Mouse (Mus musculus) natural killer cell, adult 2 months (primary cell): ENCODE measurements around the gene Apoa2.

Experiments used
- DNase-seq, 2 experiments: peaks; one replicate each; pipeline ENCODE4 v3.0.0; 2022; ENCODE audit warnings: low spot score in 2 of 2

Gene Apoa2

GRCm38 (mm10) chr1:171205704-171206493, 19.0 kb upstream of the Apoa2 start:
- DNase-seq = no peak

- no peak for DNase-seq
These were observed 15.4 kb upstream of the Apoa2 start for GRCm38 (mm10) chr1:171209409-171209808.

GRCm38 (mm10) chr1:171212854-171213253, 12.0 kb upstream of the Apoa2 start:
- DNase-seq = no peak

- DNase-seq = no peak
These were observed 10.9 kb upstream of the Apoa2 start, which contains the start of gene Nr1i3 for GRCm38 (mm10) chr1:171213801-171214496. Gene Nr1i3, plus strand, starts transcription at chr1:171213970.

DNA sequence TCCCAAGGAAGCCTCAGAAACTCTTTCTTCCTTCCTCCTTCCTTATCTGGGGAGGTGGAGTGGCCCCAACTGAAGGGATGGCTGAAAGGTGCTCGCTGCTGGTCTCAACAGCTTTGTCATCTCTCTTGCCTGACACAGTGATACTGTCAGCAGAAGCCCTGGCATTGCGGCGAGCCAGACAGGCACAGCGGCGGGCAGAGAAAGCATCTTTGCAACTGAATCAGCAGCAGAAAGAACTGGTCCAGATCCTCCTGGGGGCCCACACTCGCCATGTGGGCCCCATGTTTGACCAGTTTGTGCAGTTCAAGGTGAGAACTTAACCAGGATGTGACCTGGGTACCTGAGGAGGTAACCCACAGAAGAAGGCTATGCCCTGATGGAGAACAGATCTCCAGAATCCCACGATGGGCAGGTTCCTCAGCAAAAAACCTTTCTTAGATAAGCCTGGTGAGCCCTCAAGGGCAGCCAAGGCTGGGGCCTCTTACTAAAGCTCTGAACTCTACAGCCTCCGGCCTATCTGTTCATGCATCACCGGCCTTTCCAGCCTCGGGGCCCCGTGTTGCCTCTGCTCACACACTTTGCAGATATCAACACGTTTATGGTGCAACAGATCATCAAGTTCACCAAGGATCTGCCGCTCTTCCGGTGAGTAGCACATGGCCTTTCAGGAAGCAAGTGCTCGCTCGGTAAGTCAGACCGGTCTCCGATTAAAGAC, 8.5 kb upstream of the Apoa2 start:
- DNase-seq = no peak

DNA sequence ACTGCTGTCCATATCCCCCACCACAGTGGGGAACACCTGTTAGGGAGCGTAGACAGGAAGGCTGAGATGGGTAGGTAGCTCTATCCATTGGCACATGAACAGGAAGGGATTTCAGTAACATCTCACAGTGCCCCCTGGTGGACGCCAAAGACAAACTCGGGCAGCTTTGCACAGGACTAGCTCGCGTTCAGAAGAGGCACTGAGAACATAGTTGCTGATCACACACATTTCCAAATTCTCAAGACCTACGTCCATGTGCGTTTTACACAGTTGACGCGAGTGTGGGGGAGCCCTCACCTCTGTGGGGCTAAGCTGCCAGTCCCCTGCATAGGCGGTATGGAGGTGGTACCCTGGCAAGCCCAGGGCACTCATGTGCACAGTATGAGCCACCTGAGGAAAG, 4.0 kb upstream of the Apoa2 start:
- peak; percentile 73 to 82 for DNase-seq

DNA sequence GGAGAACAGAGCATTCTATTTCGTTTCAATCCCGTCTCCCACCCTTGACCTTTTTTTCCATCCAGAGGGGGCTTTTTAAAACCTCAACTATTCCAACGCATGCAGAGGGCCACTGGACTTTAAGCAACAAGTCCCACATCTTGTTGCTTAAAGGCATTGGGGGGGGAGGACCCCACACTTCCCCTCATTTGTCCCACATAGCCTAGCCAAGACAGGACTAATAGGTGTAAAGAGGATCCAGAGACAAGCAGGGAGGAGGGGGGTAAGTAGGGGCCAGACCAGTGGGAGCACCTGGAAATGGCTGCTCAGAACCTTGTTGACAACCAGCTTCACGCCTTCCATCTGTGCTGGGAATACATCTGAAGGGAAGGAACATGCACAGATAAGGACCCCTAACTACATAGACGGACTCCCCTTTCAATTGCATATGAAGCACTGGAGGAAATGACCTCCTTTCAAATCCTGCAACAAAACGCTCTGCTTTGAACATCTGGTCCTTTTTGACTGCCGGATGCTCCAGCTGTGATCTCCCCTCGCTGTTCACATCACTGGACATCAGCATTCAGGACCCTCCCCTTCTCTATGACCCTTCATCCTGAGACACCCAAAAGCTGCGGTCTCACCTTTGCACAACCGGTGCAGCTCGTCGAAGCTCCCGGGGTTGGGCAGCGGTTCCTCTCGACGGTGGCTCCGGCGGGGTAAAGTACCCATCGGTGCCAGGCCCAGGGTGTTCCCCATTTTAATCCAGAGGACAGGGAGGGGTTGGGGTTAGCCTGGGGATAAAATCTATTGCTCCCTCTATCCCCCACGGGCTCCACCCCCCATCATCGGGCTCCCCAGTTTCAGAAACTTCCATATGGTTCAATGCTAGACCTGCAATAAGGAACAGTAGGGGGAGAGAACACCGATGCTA, 3.3 kb upstream of the Apoa2 start:
- DNase-seq = no peak

DNA sequence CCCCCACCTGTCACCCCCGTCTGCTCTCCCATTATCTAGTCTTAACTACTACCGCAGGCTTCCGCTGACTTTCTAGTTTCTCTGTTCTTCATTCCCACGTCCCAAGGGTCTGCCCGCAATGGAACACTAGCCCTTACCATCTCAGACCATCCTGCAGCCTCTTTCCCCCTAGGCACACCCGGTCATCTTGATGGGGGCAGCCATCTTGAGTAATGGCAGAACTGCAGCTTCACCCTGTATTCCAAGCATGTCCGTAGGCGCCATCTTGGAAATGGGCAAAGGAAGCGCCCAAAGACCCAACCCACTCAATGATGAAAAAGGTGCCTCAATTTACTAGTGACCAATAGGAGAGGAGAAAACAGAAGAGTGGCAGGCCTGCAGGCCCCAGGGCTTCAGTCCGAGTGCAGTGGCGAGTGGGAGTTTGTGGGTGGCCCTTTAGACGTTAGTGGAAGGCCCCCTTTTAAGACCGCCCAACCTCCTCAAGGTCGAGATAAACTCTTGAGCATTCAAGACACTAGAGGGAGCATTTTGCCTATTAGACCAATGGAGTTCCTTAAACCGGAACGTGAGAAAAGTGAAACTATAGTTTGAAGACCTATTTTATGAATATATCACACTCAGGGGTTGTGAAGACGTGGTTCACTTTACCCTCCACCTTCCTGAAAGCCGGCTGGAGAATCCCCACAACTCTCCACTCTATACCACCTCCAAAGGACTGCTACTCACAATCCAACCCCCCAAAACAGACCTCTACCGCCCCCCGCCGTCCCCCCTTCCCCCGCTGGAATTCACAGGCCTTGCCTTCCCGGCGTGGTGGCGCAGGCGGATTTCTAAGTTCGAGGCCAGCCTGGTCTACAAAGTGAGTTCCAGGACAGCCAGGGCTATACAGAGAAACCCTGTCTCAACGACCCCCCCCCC, 2.4 kb upstream of the Apoa2 start, which contains the start of gene Tomm40l:
Gene Tomm40l (minus strand): TSS at position 277 of the 918 bp plus-strand sequence.
- DNase-seq = peak; percentile 96 to 97

GRCm38 (mm10) chr1:171223168-171223567, 1.7 kb upstream of the Apoa2 start:
- no peak for DNase-seq

- DNase-seq = no peak
These were observed 1.1 kb upstream of the Apoa2 start for GRCm38 (mm10) chr1:171223796-171224195.

GRCm38 (mm10) chr1:171226780-171227179, 1.9 kb downstream of the Apoa2 start:
- DNase-seq = no peak

DNA sequence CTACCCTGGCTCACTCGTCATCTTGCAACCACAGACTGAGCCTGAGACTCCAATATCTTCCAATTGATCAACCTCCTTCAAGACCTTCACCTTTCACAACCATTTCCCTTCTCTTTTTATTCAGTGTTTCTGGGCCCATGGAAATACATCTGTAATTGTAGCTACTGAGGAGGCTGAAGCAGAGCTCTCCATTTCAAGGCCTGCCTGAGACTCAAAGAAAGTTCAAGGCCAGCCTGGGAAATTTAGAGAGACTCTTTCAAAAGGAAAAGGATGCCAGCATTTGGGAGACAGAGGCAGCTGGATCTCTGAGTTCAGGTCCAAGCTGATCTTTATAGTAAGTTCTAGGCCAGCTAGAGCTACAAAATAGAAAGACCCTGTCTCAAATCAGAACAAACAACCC, 3.0 kb downstream of the Apoa2 start:
- no peak for DNase-seq

GRCm38 (mm10) chr1:171229750-171230149, 4.9 kb downstream of the Apoa2 start:
- DNase-seq = no peak

DNA sequence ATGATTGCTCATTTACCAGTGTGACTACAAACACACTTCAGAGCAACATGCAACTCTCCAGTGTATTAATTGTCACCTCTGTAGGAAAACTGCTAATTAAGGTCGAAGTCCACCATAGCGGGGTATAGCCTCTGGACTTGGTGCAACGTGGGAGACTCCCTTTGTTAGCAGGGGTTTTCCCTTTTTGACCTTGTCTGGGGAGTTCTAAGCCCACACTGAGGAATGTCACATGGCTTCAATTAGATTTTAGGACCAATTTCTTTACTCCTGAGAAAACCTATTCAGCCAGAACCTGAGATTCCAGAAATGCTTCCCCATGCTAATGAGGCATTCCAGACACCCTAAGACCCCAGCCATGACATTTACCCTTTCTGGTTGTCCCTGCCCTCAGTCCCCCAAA, 5.4 kb downstream of the Apoa2 start:
- no peak for DNase-seq

DNA sequence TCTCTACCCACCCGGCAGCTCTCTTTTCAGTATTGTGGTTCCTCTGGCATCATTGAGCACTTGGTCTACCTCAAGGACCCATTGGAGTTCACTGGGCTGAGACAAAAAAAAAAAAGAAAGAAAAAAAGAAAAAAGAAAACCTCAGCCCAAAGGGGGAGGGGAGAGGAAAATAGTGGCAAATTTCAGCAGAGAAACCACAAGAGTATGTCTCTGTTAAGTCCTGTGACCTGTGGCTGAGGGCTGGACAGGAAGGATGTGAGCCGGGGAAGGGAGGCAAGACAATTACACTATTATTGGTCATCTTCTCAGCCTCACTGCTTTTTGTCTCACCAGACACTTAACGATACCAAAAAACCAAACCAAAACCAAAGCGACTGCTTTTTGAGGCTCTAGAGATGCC, 7.0 kb downstream of the Apoa2 start:
- peak; percentile 63 to 82 for DNase-seq

GRCm38 (mm10) chr1:171232348-171232747, 7.5 kb downstream of the Apoa2 start:
- no peak for DNase-seq

DNA sequence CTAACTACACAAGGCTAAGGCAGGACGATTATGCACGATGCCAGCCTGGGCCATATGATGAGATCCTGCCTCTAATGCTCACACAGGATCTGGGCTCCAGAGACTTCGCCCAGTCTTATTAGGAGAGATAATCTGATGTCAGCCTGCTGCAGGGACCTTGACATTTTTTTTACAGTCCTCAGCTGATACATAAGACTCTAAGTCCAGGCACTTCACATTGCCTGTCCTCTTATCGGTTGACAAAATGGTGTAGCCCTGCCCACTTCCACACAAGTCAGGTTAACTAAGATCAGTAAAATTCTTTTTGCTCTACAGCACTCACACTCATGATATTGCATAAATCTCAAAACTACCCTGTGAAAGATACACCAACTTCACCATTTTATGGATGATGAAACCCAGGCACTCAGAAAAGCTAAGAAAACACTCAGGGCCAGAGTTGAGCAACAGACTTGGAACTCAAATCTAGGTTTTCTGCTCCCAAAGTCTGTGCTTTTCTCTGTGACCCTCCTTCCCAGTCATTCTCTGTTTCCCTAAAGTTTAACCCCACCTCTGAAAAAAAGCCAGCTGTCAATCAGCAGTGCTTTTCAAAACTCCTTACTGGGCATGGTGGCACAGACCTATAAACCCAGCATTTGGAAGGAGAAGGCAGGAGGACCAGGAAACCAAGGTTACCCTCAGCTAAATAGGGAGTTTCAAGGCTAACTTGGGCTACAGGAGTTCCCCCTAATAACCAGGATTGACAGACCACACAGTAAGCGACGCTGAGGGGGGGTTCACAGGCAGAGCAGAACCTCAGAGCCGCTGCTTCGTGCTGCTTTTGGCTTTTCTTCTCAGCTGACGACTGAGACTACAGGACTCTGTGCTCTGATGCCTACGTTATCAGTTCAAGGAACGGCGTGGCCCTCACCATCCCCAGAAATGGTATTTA, 8.2 kb downstream of the Apoa2 start:
- no peak for DNase-seq

GRCm38 (mm10) chr1:171234126-171234525, 9.3 kb downstream of the Apoa2 start, which contains the start of gene Fcer1g:
Gene Fcer1g, minus strand, starts transcription at chr1:171234365.
- DNase-seq = peak; percentile 71 to 84

GRCm38 (mm10) chr1:171234538-171234937, 9.7 kb downstream of the Apoa2 start:
- DNase-seq = no peak
